Mouse (Mus musculus) bone marrow macrophage, adult 2 months (primary cell): ENCODE measurements around the gene Sh3d19.

ENCODE experiments used
- CTCF ChIP-seq: IDR thresholded peaks from 2 replicates; pipeline ENCODE4 v1.5.1; 2012; ENCODE audit warnings: low read depth, mild to moderate bottlenecking, low read length, moderate library complexity
- POLR2A ChIP-seq: IDR thresholded peaks from 2 replicates; pipeline ENCODE4 v1.6.1; 2012; ENCODE audit warnings: mild to moderate bottlenecking, low read depth, low read length, borderline replicate concordance

- TF ChIP-seq CTCF (no peak), POLR2A (no peak)
Observed at GRCm38 (mm10) chr3:85930671-85931255, 40.1 kb upstream of the Sh3d19 start.
